Mouse (Mus musculus) adrenal gland, adult (tissue): ENCODE data around the gene Cyth3.

ENCODE experiments used
- DNase-seq, 2 experiments: peaks; one replicate each; pipeline ENCODE4 v3.0.0; 2022 to 2023; ENCODE audit warnings: low spot score in 1 of 2; ENCODE audit not compliant: inconsistent age in 2 of 2

Gene Cyth3

GRCm38 (mm10) chr5:143615353-143615752, 6.9 kb upstream of the Cyth3 start:
- DNase-seq = peak in 1 of 2 experiments; percentile 53

- DNase-seq = peak; percentile 55 to 78
Observed at GRCm38 (mm10) chr5:143616116-143616515, 6.1 kb upstream of the Cyth3 start.

- DNase-seq = peak in 1 of 2 experiments; percentile 82
Observed at GRCm38 (mm10) chr5:143616657-143617329, 5.5 kb upstream of the Cyth3 start.

GRCm38 (mm10) chr5:143617487-143618209, 4.6 kb upstream of the Cyth3 start:
- DNase-seq = peak in 1 of 2 experiments; percentile 83

- no peak for DNase-seq
Observed at GRCm38 (mm10) chr5:143618585-143618984, 3.7 kb upstream of the Cyth3 start.

- DNase-seq = peak in 1 of 2 experiments; percentile 66
Observed at GRCm38 (mm10) chr5:143620196-143620595, 2.1 kb upstream of the Cyth3 start.

GRCm38 (mm10) chr5:143620941-143621340, 1.3 kb upstream of the Cyth3 start:
- DNase-seq = peak; percentile 90 to 96

- peak in 1 of 2 experiments; percentile 84 for DNase-seq
Observed at GRCm38 (mm10) chr5:143622623-143623150, 440 bp downstream of the Cyth3 start.

GRCm38 (mm10) chr5:143623356-143624295, 1.4 kb downstream of the Cyth3 start:
- DNase-seq = peak in 1 of 2 experiments; percentile 80

GRCm38 (mm10) chr5:143624449-143624848, 2.2 kb downstream of the Cyth3 start:
- DNase-seq = peak in 1 of 2 experiments; percentile 63

- DNase-seq = peak; percentile 88 to 91
Observed at GRCm38 (mm10) chr5:143625497-143625896, 3.2 kb downstream of the Cyth3 start.

GRCm38 (mm10) chr5:143625940-143626588, 3.8 kb downstream of the Cyth3 start:
- DNase-seq = peak; percentile 44 to 81

- peak in 1 of 2 experiments; percentile 49 for DNase-seq
Observed at GRCm38 (mm10) chr5:143627507-143627906, 5.3 kb downstream of the Cyth3 start.

- no peak for DNase-seq
Observed at GRCm38 (mm10) chr5:143627926-143628325, 5.7 kb downstream of the Cyth3 start.

GRCm38 (mm10) chr5:143629686-143630085, 7.4 kb downstream of the Cyth3 start:
- no peak for DNase-seq

- DNase-seq = peak in 1 of 2 experiments; percentile 52
Observed at GRCm38 (mm10) chr5:143630214-143630613, 8.0 kb downstream of the Cyth3 start.

GRCm38 (mm10) chr5:143630738-143631137, 8.5 kb downstream of the Cyth3 start:
- DNase-seq = no peak

- DNase-seq = peak in 1 of 2 experiments; percentile 60
Observed at GRCm38 (mm10) chr5:143631559-143631958, 9.3 kb downstream of the Cyth3 start.

- peak in 1 of 2 experiments; percentile 63 for DNase-seq
Observed at GRCm38 (mm10) chr5:143632674-143633557, 10.7 kb downstream of the Cyth3 start.
